Mouse (Mus musculus): ENCODE results near the gene Zfyve26.

GRCm38 (mm10) chr12:79253294-79254053 lies 42.6 kb downstream of the Zfyve26 start:
- TF ChIP-seq GATA1 (IDR thresholded peaks at IDR 0.05; ENCODE audit: low read length) (no peak), TAL1 (IDR thresholded peaks at IDR 0.05; ENCODE audit: low read length) (no peak)

Measured in erythroblast, embryonic 14.5 days (primary cell).